Mouse (Mus musculus) frontal cortex, adult (tissue): ENCODE results near the gene Treh.
A peak's percentile ranks its signal among the peaks of the same experiment; 100 is the strongest.

Experiments
- ATAC-seq: cut with Nextera tagmentation; 2 replicates; pipeline ENCODE4 v1.9.2; 2017; ENCODE audit warnings: mild to moderate bottlenecking, moderate library complexity, mixed read lengths; ENCODE audit not compliant: low TSS enrichment

The Treh gene

DNA sequence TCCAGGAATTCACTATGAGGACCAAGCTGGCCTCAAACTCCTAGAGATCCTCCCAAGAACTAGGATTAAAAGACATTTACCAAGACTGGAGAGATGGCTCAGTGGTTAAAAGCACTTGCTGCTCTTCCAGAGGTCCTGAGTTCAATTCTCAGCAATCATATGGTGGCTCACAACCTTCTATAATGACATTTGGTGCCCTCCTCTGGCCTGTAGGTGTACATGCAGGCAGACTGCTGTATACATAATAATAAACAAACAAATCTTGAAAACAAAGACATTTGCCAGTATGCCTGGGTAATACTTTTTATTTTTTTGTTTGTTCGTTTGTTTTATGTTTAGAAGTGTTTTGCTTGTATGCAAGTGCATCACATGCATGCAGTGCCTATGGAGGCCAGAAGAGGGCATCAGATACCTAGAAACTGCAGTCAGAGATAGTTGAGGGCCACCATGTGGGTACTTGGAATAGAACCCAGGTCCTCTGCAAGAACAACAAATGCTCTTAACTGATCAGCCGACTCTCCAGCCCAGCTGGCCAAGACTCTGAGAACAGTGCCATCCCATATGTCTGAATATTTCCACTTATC, 5.3 kb downstream of the Treh start:
- no peak for ATAC-seq

DNA sequence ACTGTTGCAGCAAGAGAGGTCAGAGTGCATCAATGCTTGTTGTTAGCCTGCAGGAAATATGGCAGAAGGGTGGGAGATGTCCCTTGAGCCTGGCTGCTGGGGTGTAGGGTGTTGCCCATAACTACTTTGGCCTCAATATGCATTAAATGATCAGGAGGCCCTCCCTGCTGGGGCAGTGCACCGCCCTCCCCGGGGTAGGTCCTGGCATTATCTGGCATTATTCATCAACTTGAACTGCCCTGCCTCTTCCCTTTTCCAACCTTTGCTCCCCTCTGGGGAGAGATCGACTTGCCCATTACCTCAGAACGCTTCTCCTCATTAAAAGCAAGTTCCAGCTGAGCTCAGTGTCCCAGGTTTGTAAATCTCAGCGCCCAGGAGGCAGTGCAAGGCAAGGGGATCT, 6.5 kb downstream of the Treh start:
- ATAC-seq = no peak

DNA sequence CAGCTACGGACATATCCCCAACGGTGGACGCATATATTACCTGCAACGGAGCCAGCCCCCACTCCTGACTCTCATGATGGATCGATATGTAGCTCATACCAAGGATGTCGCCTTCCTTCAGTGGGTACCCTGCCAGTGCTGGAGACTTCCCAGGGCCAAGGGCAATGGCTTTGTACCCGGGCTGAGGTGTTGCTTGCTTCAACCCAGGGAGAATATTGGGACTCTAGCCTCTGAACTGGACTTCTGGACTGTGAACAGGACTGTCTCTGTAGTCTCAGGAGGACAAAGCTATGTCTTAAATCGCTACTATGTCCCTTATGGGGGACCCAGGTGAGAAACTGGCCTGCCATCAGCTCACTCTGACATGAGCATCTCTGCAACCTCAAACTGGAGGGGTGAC, 10.0 kb downstream of the Treh start:
- ATAC-seq = no peak

DNA sequence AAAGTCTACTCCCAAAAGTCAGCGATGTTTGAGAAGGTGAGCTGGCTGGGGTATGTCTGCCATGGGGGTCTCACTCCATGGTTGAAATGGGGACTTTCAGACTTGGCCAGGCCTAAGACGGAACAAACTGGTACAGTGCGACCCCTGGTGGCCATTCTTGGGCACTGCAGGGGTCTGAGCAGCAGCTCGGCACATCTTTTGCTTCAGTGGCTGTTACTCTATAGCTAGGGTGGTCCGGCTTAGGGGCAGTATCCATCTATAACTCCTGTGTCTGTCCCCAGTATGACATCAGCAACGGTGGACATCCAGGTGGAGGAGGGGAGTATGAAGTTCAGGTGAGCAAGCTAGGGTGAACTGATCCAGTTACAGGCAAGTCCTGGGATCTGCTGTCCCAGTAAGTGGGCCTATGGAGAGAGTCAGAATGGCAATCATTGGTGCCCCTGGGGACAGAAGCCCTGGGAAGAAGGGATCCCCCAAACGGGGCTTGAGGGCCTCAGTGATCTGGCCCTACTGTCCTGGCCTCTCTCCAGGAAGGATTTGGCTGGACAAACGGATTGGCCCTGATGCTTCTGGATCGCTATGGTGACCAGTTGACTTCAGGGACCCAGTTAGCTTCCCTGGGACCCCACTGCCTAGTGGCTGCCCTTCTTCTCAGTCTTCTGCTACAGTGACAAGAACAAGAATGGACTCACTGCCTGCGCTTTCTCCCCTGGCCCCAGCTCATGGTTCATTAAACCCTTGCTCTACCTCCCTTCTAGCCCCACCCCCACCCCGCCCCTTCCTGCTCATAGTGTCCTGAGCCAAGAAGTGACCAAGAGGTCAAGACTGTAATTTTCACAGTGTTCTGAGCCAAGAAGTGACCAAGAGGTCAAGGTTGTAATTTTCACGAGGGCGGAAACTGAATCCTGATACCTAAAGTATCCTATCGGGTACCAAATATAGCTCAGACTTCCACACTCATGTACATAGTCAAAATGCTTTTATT, 12.6 kb downstream of the Treh start:
- ATAC-seq = 0 out of 2 replicates have a peak, but pooled peaks have one; percentile 16

DNA sequence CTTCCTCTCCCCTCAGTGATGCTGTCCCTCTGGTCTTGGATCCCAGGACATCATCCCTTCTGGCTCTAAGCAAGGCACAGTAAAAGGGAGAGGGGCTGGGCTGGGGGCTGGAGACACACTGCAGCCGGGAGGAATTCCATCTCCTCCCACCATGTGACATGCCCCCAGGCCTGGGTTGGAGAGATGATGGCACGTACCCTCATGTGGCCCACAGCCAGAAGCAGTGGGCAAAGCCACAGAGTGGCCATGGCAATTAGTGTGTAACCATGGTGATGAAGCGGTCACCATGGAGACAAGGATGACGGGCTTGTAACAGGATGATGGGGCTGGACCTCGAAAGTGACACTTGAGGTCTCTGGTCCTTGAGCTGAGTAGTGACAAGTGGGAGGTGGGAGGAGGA, 13.6 kb downstream of the Treh start:
- ATAC-seq = no peak

DNA sequence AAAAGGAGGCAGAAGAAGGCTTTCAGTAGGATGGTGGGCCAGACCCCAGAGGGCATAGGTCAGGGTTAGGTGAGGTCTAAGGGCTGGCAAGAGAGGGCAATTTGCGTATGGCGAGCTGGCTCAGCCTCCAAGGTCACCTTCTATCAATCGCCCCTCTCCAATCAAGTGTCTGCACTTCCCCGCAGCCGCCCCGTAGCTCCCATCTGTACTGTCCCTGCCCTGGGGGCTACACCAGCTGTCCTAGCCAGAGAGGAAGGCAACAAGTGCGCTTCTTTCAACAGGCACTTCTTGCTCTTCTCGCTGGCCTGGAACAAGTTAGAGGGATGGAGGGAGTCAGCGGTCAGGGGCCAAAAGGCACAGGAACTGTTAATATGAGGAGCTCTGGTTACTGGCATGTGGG, 15.0 kb downstream of the Treh start:
- no peak for ATAC-seq

DNA sequence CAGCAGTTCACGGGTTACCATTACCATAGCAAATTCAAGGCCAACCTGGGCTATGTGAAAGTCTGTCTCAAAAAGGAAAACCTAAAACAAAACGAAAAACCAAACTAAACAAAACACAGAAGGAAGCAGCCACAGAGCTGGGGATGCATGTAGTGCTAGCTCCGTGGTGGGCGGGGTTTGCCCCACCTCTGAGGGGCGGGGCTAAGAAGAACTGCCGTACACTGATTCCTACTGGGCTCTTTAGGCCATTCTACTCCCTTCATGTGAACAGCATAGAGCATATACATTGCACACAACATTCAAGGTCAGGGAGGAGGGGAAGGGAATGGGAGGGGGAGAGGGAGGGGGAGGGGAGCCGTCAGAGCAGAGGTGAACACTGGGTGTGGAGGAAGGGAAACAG, 17.6 kb downstream of the Treh start:
- ATAC-seq = no peak

DNA sequence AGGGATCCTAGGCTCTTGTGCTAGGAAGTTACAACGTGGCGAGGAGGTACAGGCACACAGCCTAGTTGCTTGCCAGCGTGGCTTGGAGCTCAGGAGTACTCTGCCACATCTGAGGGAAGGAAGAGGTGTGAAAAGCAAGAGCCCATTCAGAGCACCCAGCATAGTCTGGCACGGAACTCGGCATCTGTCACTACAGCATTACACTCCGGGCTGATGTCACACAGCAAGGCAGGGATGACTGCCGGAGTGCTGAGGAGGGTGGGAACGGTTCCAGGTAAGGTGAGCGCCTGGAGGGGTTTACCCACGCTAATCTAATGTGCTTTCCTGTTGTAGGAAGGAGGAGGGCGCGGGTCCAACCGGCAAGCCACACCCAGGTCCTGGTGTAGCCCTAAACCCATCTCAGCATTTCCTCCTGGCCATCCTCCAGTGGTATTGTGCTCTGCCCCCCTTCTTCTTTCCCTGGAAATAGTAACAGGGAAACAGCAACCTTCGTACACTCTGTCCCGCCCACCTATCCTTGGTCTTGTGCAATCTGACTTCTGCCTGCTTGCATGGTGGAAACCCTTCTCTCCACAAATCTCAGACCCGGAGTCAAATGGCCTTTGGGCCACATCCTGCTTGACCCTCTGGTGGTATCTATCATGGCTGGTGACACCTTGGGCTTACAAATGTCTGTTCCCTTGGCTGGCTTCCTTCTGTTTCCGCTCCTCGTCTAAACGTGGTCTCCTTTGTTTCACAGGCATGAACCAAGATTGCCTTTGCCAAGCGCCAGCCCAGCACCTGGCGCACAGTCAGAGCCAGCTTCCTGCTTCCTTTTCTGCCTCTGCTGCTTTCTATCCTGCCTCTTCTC, 18.9 kb downstream of the Treh start:
- peak; percentile 90 for ATAC-seq

DNA sequence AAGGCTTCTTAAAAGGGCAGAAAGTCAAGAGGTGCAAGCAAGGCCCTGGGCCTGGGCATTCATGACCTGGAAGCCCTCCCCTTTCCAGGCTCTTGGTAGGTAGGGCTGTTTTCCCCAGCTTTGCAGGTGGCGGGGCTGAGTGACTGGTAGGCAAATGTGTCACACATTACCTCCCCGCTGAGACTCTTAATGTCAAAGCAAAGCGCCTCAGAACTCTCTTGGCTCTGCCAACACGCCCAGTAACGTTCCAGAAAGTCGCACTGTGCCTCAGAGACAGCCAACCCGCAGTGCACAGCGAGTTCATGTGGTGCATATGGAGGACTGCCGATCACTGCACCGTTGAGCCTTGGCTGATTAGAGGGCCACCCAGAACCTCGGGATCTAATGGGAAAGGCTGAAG, 20.0 kb downstream of the Treh start:
- ATAC-seq = no peak

DNA sequence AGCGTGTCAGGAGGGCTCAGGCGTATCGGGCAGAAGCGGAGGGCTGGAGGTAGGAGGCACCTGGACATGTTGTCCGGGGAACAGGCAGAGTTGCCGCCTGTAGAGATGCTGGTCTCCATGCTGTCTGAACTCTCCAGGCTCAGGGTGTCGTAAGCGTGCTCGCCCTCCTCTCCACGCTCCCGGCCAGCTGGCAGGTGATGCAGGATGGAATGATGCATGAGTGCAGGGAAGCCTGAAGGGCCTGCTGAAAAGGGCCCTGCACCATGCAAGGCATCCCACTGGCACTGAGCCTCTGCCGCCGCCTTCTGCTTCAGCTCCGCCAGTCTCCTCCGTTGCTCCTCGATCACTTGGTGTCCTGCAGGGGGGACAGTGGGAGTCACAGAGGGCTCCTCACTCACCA, 24.8 kb downstream of the Treh start:
- ATAC-seq = no peak

DNA sequence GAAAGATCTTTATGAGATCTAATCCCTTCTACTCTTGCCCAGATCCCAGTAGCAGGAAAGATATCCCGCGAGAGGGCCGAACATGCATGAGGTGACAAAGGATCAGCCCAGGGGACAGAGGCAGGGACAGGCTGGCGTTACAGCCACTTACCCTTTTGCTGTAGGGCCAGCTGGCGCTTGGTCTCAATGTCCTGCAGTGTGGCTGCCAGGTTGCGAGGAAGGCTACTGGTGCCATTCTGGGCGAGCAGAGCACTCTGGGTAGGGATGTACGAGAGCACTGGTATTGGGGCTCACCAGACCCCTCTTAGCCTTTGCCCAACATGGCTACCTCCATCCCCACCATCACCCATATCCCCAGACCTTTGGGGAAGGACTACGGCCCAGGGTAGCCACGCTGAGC, 26.2 kb downstream of the Treh start:
- ATAC-seq = no peak

DNA sequence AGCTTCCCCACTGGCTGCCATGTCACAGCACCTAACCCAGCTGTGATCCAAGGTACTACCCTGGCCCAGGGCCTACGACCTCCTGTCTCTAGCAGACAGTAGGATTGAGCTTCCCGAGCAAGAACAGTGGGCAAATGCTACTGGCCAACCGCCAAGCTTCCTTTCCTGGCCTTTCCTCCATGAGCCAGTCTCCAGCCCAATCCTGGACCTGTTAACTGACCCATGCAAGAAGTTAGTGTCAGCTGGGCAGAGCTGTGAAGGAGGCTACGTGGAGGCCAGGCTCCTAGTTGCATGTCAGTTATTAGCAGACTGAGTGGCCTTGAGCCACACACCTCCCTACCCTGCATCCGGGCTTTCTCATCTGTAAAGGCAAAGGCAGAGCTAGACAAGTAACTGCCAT, 26.7 kb downstream of the Treh start:
- no peak for ATAC-seq

DNA sequence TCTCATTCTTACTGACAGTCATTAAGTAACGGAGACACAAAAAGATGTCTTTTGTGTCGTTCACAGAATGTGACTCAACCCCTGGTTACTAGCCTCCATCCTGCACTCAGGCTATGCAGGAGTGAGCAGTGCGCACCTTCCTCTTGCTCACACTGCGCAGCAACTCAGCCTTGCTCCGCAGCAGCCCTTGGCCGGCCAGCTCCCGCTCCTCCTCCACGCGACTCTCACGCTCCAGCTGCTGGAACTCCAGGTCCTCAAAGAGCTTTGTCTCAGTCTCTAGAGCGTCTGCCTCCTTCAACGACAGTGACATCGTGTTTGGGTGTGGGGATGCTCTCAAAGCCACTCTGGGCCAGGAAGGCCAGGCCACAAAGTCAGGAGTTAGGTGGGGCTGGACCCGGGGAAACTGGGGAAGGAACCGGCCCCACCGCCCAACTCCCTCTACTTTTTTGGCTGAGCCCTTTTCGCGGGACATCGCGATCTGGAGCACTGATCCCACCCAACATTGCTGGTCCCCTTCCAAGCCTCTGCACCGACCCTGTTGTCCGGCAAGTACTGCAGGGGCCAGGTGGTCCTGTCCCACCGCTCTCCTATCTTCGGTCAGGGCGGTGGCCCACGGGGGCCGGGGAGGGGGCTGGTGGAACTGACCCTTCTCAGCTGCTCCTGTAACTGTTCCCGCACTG, 34.9 kb downstream of the Treh start:
- ATAC-seq = peak; percentile 36; the same call in 1 of the 2 replicates

DNA sequence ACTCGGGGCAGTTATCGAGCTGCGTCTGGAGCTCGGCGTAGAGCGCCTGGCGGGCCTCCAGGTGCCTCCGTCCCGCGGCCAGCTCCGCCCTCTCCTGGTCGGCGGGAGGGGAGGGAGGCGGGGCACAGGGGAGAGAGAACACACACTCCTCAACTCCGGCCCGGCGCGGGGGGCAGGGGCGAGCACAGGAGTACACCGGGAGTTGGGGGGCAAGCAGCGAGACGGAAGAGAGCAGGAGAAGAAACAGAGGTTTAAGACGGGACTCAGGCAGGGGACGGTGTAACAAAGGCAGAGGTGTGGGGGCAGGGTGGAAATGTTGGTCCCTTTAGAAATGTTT, 35.4 kb downstream of the Treh start:
- no peak for ATAC-seq

DNA sequence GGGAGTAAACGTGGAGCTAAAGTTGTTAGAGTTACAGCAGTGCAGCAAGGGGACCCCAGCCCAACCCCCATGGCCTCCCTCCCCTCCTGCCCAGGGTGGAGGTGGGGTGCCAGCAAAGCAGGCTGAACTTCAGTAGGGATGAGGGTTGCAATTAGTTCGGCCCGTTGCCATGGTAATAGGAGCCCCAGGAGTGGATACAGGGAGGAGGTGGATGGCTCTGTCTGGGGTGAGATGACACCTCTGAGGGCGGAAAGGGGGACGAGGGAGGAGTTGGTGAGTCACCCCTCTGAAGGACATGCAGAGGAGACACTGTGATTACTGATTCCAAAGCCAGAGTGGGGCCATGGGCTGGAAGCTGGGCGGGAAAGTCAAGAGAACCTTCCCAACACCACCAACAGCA, 35.9 kb downstream of the Treh start:
- peak; percentile 53; the same call in 1 of the 2 replicates for ATAC-seq

DNA sequence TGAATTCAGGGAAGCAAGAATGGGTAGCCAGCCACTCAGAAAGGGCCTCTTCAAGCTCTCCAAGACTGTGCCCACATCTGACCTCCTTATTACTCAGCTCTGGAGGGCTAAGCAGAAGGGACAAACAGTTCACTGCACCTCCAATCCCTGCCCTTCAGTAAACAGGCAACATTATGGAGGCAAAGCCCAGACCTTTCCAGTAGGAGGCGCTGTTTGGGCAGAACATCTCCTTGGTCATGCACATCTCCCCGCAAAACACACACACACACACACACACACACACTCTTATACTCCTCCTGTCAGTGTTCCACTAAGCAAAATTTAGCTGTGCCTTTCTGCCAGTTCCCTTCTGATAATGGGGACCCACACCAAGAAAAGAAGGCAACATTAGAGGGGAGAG, 36.6 kb downstream of the Treh start:
- ATAC-seq = no peak

DNA sequence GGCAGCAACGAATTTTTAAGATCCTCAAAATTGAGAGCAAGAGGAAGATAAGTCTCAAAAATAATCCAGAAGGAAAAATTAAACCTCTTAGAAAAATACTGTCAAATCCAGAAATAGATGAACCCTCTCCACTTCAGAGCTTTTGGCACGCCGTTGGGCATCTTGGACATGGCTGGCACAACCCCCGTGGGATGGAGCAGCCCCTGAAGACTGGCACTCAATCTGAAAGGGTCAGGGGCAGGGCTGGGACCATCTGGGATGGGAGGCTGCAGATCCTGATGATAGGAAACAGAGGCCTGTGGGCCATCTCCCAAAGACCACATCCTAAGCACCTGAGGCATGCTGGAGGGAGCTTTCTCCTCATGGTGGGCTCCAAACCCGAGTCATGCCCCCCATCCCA, 37.2 kb downstream of the Treh start:
- no peak for ATAC-seq

DNA sequence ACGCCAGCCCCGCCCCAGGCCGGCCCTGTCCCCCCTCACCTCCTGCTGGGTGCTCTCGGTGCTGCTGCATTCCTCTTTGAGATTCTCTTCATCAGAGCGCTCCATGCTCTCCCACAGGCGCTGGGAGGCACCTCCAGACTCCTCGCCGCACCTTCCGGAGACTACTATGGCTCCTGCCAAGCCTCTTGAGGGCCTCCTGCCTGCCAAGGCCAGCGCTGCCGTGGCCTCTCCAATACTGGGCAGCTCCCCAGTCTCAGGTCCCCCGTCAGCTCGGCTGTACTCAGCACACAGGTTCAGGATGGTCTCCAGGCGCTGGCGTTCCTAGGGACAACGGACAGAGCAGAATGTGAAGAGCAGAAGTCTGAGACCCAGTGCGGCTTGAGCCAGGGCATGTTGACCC, 38.6 kb downstream of the Treh start:
- no peak for ATAC-seq

DNA sequence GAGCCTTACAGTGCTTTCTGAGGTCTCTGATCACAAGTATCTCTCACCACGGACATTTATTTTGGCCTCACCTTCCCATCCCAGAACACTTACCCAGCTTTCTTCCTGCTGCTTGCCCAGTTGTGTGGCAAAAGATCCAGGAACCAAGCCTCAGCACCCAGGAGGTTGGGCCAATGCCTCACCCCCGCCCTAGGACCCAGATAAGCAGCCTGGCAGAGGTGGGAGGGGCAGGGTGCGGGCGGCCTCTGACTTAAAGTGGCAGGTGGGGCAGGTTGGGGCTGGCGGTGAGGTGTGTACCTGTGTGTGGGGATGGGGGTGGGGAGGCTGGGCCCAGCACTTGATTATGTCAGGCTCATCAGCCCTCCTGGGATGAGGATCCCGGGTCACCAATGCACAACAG, 40.0 kb downstream of the Treh start:
- no peak for ATAC-seq

DNA sequence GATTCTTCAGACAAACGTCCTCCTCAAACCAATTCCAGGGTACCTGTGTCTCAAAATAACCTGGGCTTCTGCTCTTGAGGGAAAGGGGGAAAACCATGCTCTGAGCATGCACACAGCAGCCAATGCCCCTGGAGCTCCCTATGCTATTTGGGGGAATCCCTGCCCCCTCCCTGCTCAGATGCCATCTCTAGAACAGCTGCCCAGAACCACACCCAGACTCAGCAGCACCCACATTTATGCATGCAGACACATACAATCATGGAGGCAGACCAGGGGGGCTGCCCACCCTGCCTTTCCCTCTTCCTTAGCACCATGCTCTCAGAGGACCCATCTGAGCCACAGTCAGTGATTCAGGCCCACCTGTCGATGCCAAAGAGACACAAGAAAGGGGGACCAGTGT, 40.5 kb downstream of the Treh start:
- ATAC-seq = no peak

DNA sequence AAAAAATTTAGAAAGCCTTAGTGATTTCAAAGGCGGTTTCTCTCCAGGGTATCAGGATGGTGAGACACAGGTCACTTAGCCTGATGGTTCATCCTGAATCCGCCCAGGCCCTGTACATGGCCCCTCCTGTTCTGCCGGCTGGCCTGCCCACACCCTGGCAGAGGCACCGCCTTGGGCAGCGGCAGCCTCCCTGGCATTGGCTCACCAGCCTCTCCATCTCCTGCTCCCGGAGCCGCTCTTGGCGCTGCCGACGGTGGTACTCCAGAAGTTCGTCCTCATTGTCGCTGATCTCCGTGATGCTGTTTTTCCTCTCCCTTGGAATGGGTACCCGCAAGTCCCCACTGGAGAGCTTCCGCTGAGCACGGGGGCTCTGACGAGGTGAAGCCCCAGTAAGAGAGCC, 42.1 kb downstream of the Treh start:
- no peak for ATAC-seq
